23 mouse cellular contexts compared by ENCODE assay signal in genomic region chr9:66306414-66306813, GRCm38 (mm10). TPM values are rescaled to one million over a fixed set of nuclear protein-coding genes. Genes with fewer than 3 reads are reported as not detected.
DNase-seq lines count a peak whose midpoint lies in the region; ATAC-seq and TF ChIP-seq lines count a peak whose summit lies in the region.
"Had no signal": no experiment of that assay in that cellular context is flagged by ENCODE, and none has a peak within 500 bp of the region (broad histone marks: within the 10 kb centered on the region; RNA-seq: fewer than 3 reads in every experiment).

No protein-coding gene starts in this region.

- H3K36me3 ChIP-seq in heart, embryonic 10.5 days: no peaks in the 10 kb centered on the region
- H3K36me3 ChIP-seq in neural tube, embryonic 15.5 days: no peaks in the 10 kb centered on the region
- H3K36me3 ChIP-seq: embryonic facial prominence, embryonic 10.5 days; forebrain, embryonic 10.5 days; G1E; heart, embryonic 13.5 days; hindbrain, embryonic 13.5 days; intestine, embryonic 15.5 days had no signal

- peaks cover 12% of the 10 kb centered on the region for H3K4me1 ChIP-seq in heart, embryonic 10.5 days
- H3K4me1 ChIP-seq in brown adipose tissue, adult 24 weeks (ENCODE audit: control insufficient read depth, insufficient read depth, insufficient read length, low read length): peaks cover 3% of the 10 kb centered on the region
- H3K4me1 ChIP-seq in neural tube, embryonic 15.5 days: peaks cover 26% of the 10 kb centered on the region

- H3K4me2 ChIP-seq in neural tube, embryonic 15.5 days: no peak overlapping the region

- TF ChIP-seq CTCF in left cerebral cortex, adult 2 months (IDR thresholded peaks at IDR 0.05): no peak

- intact Hi-C loops in left cerebral cortex, adult 2 months (cut with DNase I): no loop called here

- H3K27ac ChIP-seq in heart, embryonic 10.5 days: no peak overlapping the region
- peak overlapping the region; percentile 75 for H3K27ac ChIP-seq in left cerebral cortex, adult 2 months
- H3K27ac ChIP-seq in brown adipose tissue, adult 24 weeks (replicated peaks; ENCODE audit: low read depth, low read length): 0 out of 2 replicates have a peak overlapping the region, but pooled peaks have one; percentile 71
- peak overlapping the region; percentile 90 for H3K27ac ChIP-seq in neural tube, embryonic 15.5 days (replicated peaks)
- H3K27ac ChIP-seq: embryonic facial prominence, embryonic 10.5 days; heart, embryonic 13.5 days; intestine, embryonic 15.5 days had no signal

- no peak overlapping the region for H3K9ac ChIP-seq in neural tube, embryonic 15.5 days (replicated peaks)
- H3K9ac ChIP-seq: heart, embryonic 13.5 days; intestine, embryonic 15.5 days had no signal

- 72% methylated on average over 3 of the region's 3 CpGs for WGBS in heart, embryonic 10.5 days
- 81% methylated on average over 3 of the region's 3 CpGs for WGBS in neural tube, embryonic 15.5 days

- no peak for ATAC-seq in neural tube, embryonic 15.5 days (ENCODE audit: low FRiP score)
- ATAC-seq: forebrain, embryonic 14.5 days; intestine, embryonic 15.5 days had no signal

- H3K27me3 ChIP-seq in heart, embryonic 10.5 days (ENCODE audit: insufficient read depth, poor library complexity, severe bottlenecking): 0 out of 2 replicates have a peak, but pooled peaks cover 5% of the 10 kb centered on the region
- no peaks in the 10 kb centered on the region for H3K27me3 ChIP-seq in neural tube, embryonic 15.5 days (replicated peaks)
- H3K27me3 ChIP-seq: hindbrain, embryonic 13.5 days; intestine, embryonic 15.5 days had no signal

- no peaks in the 10 kb centered on the region for H3K9me3 ChIP-seq in heart, embryonic 10.5 days
- H3K9me3 ChIP-seq in neural tube, embryonic 15.5 days (replicated peaks): no peaks in the 10 kb centered on the region
- H3K9me3 ChIP-seq: embryonic facial prominence, embryonic 10.5 days; forebrain, embryonic 10.5 days; G1E; heart, embryonic 13.5 days; hindbrain, embryonic 13.5 days; intestine, embryonic 15.5 days had no signal

- no peak overlapping the region for H3K4me3 ChIP-seq in heart, embryonic 10.5 days
- no peak overlapping the region for H3K4me3 ChIP-seq in left cerebral cortex, adult 2 months
- no peak overlapping the region for H3K4me3 ChIP-seq in brown adipose tissue, adult 24 weeks (ENCODE audit: insufficient read depth, low read depth, low read length)
- no peak overlapping the region for H3K4me3 ChIP-seq in neural tube, embryonic 15.5 days (replicated peaks)
- H3K4me3 ChIP-seq: embryonic facial prominence, embryonic 10.5 days; forebrain, embryonic 10.5 days; heart, embryonic 13.5 days; hindbrain, embryonic 13.5 days; intestine, embryonic 15.5 days had no signal

- peak; percentile 22 for DNase-seq in heart, embryonic 10.5 days (ENCODE audit: low spot score)
- no peak for DNase-seq in heart, adult 9 months (ENCODE audit: low spot score in 2 of 2)
- no peak for DNase-seq in left cerebral cortex, adult 2 months (ENCODE audit: extremely low spot score in 1 of 2, low spot score in 2 of 2)
- no peak for DNase-seq in left cerebral cortex, adult 8-10 months (ENCODE audit: low spot score in 2 of 2)
- DNase-seq in kidney, postnatal 25 days: no peak
- DNase-seq in lung, postnatal 25 days (ENCODE audit: low spot score): no peak
- DNase-seq: adrenal gland, adult 8-10 months; adrenal gland, postnatal 36 days; cerebellum, adult 18-20 months; cerebellum, adult 9-11 months; cerebellum, postnatal 36 days; gastrocnemius, postnatal 10 days; heart, adult 2 months; heart, postnatal 4 days had no signal

RNA-seq across cellular contexts. Expression of gene Herc1, which starts 43.8 kb away (rescaled TPM):
- polyA plus RNA-seq in heart, embryonic 10.5 days (2016; fragmentation: Nextera tagmentation; extraction: Ambion mirVana): 22.3 and 24.5 TPM in 2 replicates
- total RNA-seq in left cerebral cortex, adult 2 months (2021): 100 to 1,000 TPM; 128 to 132 TPM
- total RNA-seq in left cerebral cortex, adult 8-10 months (2022): 100 to 1,000 TPM; 106 to 127 (median 112) TPM
- polyA plus RNA-seq in brown adipose tissue, adult 24 weeks (2012; ENCODE audit: insufficient read depth, insufficient read length, missing spikeins): 11.6 and 15.5 TPM in 2 replicates
- 36.4 and 42.0 TPM in 2 replicates for polyA plus RNA-seq in neural tube, embryonic 15.5 days (2015; fragmentation: Nextera tagmentation; extraction: Ambion mirVana)
